Mouse (Mus musculus) cerebellum, postnatal 10 days (tissue): ENCODE measurements at regions not wholly inside any gene's neighbourhood (a gene's known extent, or its start where the extent isn't known, plus 50 kb on each side); places are given as distances from the start of the nearest gene placed in this dataset.

ENCODE experiments used
- DNase-seq, 2 experiments: peaks; one replicate each; pipeline ENCODE4 v3.0.0; 2021; ENCODE audit warnings: mixed read lengths in 2 of 2

- DNase-seq, result no peak
Observed at GRCm38 (mm10) chr10:37212350-37213035, 73.8 kb upstream of the Marcks start.

- no peak for DNase-seq
Observed at GRCm38 (mm10) chr10:37211305-37211704, 72.6 kb upstream of the Marcks start.

- no peak for DNase-seq
Observed at GRCm38 (mm10) chr10:37210223-37210622, 71.5 kb upstream of the Marcks start.

GRCm38 (mm10) chr10:37206986-37207385 lies 68.3 kb upstream of the Marcks start:
- no peak for DNase-seq

GRCm38 (mm10) chr10:37206546-37206945 lies 67.8 kb upstream of the Marcks start:
- DNase-seq, result no peak

- DNase-seq, result no peak
Observed at GRCm38 (mm10) chr10:37203709-37204108, 65.0 kb upstream of the Marcks start.

GRCm38 (mm10) chr10:37194798-37195453 lies 56.2 kb upstream of the Marcks start:
- peak in 1 of 2 experiments; percentile 5 for DNase-seq

GRCm38 (mm10) chr10:37194131-37194797 lies 55.5 kb upstream of the Marcks start:
- DNase-seq, result peak; percentile 69 to 78

- no peak for DNase-seq
Observed at GRCm38 (mm10) chr10:37192661-37193060, 53.9 kb upstream of the Marcks start.

- no peak for DNase-seq
Observed at GRCm38 (mm10) chr10:37190092-37190491, 51.4 kb upstream of the Marcks start.
